Mouse (Mus musculus) C2C12 (cell line): ENCODE measurements around the gene Efcab11. TPM values are rescaled to one million over a fixed set of nuclear protein-coding genes. Genes with fewer than 3 reads are reported as not detected.

Experiments used
- H3K27me3 ChIP-seq: one replicate; pipeline ENCODE4 v1.6.1; 2011; ENCODE audit not compliant: control insufficient read depth, insufficient read depth, insufficient read length
- H3K36me3 ChIP-seq: one replicate; pipeline ENCODE4 v1.6.1; 2011; ENCODE audit not compliant: control insufficient read depth, insufficient read depth
- H3K4me3 ChIP-seq: one replicate; pipeline ENCODE4 v1.5.1; 2011; ENCODE audit warnings: mild to moderate bottlenecking, control low read depth; ENCODE audit not compliant: poor library complexity, insufficient read depth, severe bottlenecking
- H3K79me2 ChIP-seq: one replicate; pipeline ENCODE4 v1.6.1; 2011; ENCODE audit not compliant: control insufficient read depth, insufficient read depth
- H3K79me3 ChIP-seq: one replicate; pipeline ENCODE4 v1.6.1; 2011; ENCODE audit warnings: low read depth, control low read depth
- H3ac ChIP-seq: one replicate; pipeline ENCODE3; 2011; ENCODE audit warnings: low read depth; ENCODE audit not compliant: control insufficient read depth, insufficient read length
- CEBPB ChIP-seq: IDR thresholded peaks from one replicate; pipeline ENCODE4 v1.6.1; 2011; ENCODE audit warnings: low read depth, mild to moderate bottlenecking, control low read depth, moderate library complexity
- CTCF ChIP-seq: IDR thresholded peaks from one replicate; pipeline ENCODE4 v1.5.1; 2011; ENCODE audit not compliant: control insufficient read depth, insufficient read depth, insufficient read length
- FOSL1 ChIP-seq: IDR thresholded peaks from one replicate; pipeline ENCODE4 v1.8.0; 2011; ENCODE audit warnings: mild to moderate bottlenecking, low read length; ENCODE audit not compliant: poor library complexity, insufficient read depth, severe bottlenecking
- MAX ChIP-seq: IDR thresholded peaks from one replicate; pipeline ENCODE4 v1.6.1; 2011; ENCODE audit warnings: mild to moderate bottlenecking, control low read depth
- MYOD1 ChIP-seq: IDR thresholded peaks from one replicate; pipeline ENCODE4 v1.6.1; 2011; ENCODE audit warnings: low read depth; ENCODE audit not compliant: control insufficient read depth, insufficient read length
- MYOG ChIP-seq: IDR thresholded peaks from one replicate; pipeline ENCODE4 v1.6.1; 2011; ENCODE audit not compliant: control insufficient read depth, insufficient read length; ENCODE audit errors: extremely low read depth
- USF1 ChIP-seq: IDR thresholded peaks from one replicate; pipeline ENCODE4 v1.6.1; 2011; ENCODE audit warnings: low read depth, mild to moderate bottlenecking, control low read depth, moderate library complexity
- polyA plus RNA-seq: library from polyadenylated mRNA; unstranded; fragments of >200 nt; fragmentation: generic; extraction: Trizol; gene quantifications from one replicate; pipeline ENCODE4 v1.2.1, GENCODE M21; 2012; ENCODE audit warnings: missing spikeins

The Efcab11 gene
- polyA plus RNA-seq, 1 experiment: 4.7 TPM

DNA sequence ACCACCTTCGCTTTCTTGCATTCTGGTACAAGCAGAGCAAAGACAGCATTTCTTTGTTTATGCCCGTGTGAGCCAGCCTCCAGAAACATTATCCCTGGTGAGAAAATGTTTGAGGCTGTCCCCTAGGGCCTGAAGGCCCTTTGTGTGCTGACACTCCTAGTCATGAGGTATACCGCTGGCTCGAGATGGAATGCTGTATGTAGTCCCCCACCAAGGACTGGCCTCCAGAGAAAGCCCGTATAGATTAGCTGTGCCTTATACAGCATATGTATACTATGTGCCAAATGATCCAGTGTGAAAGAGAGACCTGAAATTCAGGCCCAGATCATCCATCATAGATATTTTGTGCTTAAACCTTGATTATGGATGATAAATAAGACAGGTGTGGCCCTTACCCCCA, 39.5 kb upstream of the Efcab11 start:
- TF ChIP-seq MYOG (no peak), MYOD1 (no peak), FOSL1 (no peak), CEBPB (no peak), MAX (no peak), CTCF (no peak), USF1 (no peak)
- Histone ChIP-seq H3ac (no peak overlapping the region), H3K36me3 (peaks cover 14% of the 10 kb centered on the region), H3K4me3 (no peak overlapping the region), H3K27me3 (no peaks in the 10 kb centered on the region), H3K79me2 (no peaks in the 10 kb centered on the region), H3K79me3 (no peaks in the 10 kb centered on the region)

DNA sequence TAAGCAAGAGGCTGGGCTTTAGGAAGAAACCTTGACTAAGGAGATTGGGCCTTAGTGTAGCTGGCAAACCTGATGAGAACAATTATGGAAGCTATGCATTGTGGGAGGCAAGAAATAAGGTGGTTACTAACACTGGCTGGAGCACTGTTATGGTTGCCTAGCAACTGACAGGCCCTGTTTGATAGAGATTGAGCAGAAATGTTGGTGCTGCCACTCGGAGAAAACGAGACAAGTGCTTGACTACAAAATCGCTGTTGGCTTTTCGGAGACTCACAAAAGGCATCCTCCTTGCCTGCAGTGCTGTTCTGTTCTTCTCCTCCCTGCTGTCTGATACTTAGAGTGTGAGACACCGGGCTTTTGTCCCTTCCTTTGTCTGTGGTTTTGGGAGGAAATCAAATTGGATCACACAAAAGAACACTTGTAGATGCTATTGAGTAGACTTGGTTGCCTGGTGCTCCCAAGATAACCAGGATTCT, 38.9 kb upstream of the Efcab11 start:
- no peaks in the 10 kb centered on the region for H3K79me2 ChIP-seq
- H3K27me3 ChIP-seq: no peaks in the 10 kb centered on the region
- H3ac ChIP-seq: no peak overlapping the region
- no peak overlapping the region for H3K4me3 ChIP-seq
- H3K79me3 ChIP-seq: no peaks in the 10 kb centered on the region
- TF ChIP-seq MAX (no peak), FOSL1 (no peak)
- H3K36me3 ChIP-seq: peaks cover 14% of the 10 kb centered on the region

DNA sequence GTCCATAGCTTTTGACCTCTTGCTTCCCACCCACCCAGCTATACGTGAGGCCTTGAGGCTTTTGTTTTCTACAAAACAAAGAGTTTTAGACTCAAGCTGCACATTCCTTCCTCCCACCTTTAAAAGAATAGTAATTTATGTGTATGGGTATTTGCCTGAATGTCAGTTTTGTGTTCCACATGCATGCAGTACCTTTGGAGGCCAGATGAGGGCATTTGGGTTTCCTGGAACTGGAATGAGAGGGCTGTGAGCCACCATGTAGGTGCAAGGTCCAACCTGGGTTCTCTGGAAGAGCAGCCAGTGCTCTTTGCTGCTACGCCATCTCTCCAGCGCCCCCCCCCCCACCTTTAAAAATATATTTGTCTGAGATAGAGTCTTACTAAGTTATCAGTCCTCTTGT, 36.8 kb upstream of the Efcab11 start:
- H3K79me2 ChIP-seq: no peaks in the 10 kb centered on the region
- TF ChIP-seq FOSL1: no peak
- no peak for TF ChIP-seq CEBPB
- H3ac ChIP-seq: no peak overlapping the region
- H3K27me3 ChIP-seq: no peaks in the 10 kb centered on the region
- H3K79me3 ChIP-seq: no peaks in the 10 kb centered on the region
- peaks cover 21% of the 10 kb centered on the region for H3K36me3 ChIP-seq
- no peak overlapping the region for H3K4me3 ChIP-seq

DNA sequence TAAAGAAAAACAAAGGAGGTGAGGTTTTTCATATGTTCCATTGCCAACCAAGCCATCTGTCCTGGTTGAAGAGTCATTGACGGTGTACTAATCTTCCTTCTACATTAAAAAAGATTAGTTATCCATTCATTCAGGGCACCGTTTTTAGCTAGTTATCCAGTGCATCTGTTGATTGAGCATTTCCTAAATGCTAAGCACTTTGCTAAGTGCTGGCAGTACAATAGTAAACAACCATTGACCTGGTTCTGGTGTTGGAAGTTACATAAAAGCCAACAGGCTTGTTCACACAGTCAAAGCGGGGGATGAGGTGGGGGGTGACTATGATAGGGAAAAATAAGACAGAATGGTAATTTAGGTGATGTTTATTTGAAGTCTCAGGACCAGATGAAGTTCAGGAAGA, 35.4 kb upstream of the Efcab11 start:
- Histone ChIP-seq H3K79me3 (no peaks in the 10 kb centered on the region), H3K36me3 (peaks cover 17% of the 10 kb centered on the region)
- TF ChIP-seq MAX: no peak
- no peak for TF ChIP-seq CTCF
- TF ChIP-seq CEBPB: no peak
- TF ChIP-seq USF1: no peak
- TF ChIP-seq MYOG: no peak
- TF ChIP-seq FOSL1: no peak
- no peak for TF ChIP-seq MYOD1

DNA sequence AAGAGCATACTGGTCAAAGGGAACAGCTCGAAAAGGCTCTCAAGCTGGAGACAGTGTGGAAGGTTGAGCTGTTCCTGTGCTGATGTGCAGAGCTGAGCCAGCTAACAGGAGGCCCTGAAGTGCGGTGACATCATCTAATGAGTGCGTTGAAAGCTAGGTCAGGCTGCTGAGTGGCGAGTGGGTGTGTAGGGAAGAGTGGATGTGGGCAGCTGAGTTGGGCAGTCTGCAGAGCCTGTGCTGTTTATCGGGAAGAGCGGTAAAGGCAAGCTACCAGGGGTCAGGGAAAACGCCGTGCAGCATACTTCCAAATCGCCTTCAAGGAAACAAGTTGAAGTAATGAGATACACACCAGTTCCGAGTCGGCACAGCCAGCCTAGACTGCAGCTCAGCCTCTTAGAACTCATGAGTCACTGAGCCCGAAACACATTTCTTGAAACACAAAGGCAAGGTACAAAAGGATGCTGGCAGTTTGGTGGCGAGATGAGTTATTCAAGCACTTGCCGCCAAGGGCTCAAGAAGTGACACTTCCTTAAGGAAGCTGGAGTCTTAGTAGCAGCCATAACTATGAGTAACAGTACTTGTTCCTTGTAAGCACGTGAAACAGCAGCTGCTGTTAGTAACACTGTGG, 33.7 kb upstream of the Efcab11 start:
- no peaks in the 10 kb centered on the region for H3K79me2 ChIP-seq
- no peak overlapping the region for H3K4me3 ChIP-seq
- no peak overlapping the region for H3ac ChIP-seq
- no peak for TF ChIP-seq USF1
- H3K36me3 ChIP-seq: peaks cover 14% of the 10 kb centered on the region
- no peaks in the 10 kb centered on the region for H3K27me3 ChIP-seq
- no peaks in the 10 kb centered on the region for H3K79me3 ChIP-seq

More for the DNA sequence above, 35.4 kb upstream of the Efcab11 start:
- Histone ChIP-seq H3K79me2 (no peaks in the 10 kb centered on the region), H3K4me3 (no peak overlapping the region), H3K27me3 (no peaks in the 10 kb centered on the region), H3ac (no peak overlapping the region)

DNA sequence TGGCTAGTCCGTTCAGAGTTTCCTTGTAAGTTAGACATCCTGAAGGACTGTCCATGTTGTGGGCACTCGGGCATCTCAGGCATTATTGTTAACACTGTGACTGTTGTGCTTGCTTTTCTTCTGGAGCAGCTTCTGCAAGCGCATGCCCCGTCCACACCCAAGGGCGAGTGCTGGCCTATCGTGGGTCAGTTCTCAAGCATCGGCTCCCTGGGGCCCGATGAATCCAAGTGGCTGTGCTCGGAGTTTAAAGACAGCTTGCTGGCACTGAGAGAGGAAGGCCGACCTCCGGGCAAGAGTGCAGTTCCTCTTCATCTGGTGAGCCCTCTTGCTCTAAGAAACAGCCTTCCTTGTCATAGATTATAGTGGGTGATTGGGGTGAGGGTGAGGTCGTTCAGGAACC, 27.2 kb upstream of the Efcab11 start:
- Histone ChIP-seq H3K79me3 (no peaks in the 10 kb centered on the region), H3K27me3 (no peaks in the 10 kb centered on the region), H3K4me3 (no peak overlapping the region), H3ac (no peak overlapping the region), H3K79me2 (no peaks in the 10 kb centered on the region), H3K36me3 (no peaks in the 10 kb centered on the region)
- TF ChIP-seq CEBPB: no peak
- no peak for TF ChIP-seq MYOD1
- TF ChIP-seq CTCF: no peak
- no peak for TF ChIP-seq MAX
- TF ChIP-seq USF1: no peak
- no peak for TF ChIP-seq FOSL1
- no peak for TF ChIP-seq MYOG

DNA sequence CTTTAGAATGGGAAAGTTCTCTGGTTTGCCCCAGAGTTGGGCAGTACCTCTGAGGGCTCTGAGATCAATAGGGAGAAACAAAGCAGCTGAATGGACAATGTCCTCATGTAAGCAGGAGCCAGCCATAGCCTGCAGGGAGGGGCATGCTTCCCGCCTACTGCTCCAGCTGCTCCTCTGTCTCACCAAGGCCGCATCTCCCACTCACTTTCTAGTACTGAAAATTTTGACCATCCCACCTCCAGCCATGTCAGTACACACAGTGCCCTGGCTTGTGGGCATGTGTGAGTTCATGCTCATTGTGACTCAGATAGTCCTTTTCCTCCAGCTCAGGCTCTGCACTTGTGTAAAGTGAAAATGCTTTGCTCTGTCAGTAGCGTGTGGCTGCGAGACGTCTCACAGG, 20.3 kb upstream of the Efcab11 start:
- no peaks in the 10 kb centered on the region for H3K27me3 ChIP-seq
- H3K79me2 ChIP-seq: no peaks in the 10 kb centered on the region
- H3K4me3 ChIP-seq: no peak overlapping the region
- H3K36me3 ChIP-seq: peaks cover 22% of the 10 kb centered on the region
- no peak for TF ChIP-seq FOSL1
- TF ChIP-seq CTCF: no peak
- TF ChIP-seq MYOG: no peak
- TF ChIP-seq USF1: no peak
- no peak for TF ChIP-seq MAX
- no peak for TF ChIP-seq CEBPB
- no peak for TF ChIP-seq MYOD1
- no peak overlapping the region for H3ac ChIP-seq
- no peaks in the 10 kb centered on the region for H3K79me3 ChIP-seq
